Mouse (Mus musculus): Measurements from ENCODE around the gene Yipf4.

- TF ChIP-seq CTCF (IDR thresholded peaks at IDR 0.05; ENCODE audit: low read depth): no peak
- TF ChIP-seq EP300 (IDR thresholded peaks at IDR 0.05; ENCODE audit: low read depth): no peak
These were observed 2.3 kb downstream of the Yipf4 start for GRCm38 (mm10) chr17:74491565-74491964.
